Mouse (Mus musculus): Measurements from ENCODE around the gene Hdac5. TPM values are rescaled to one million over a fixed set of nuclear protein-coding genes. Genes with fewer than 3 reads are reported as not detected.
A peak's percentile ranks its signal among the peaks of the same experiment; 100 is the strongest.

Gene Hdac5
- polyA plus RNA-seq, 1 experiment from 2014 or later: 39.8 TPM

- Histone ChIP-seq H3K4me3 (peak overlapping the region; percentile 39), H3K36me3 (replicated peaks) (peaks cover 14% of the 10 kb centered on the region), H3K9me3 (no peaks in the 10 kb centered on the region), H3K27ac (peak overlapping the region; percentile 82), H3K4me1 (peaks cover 84% of the 10 kb centered on the region), H3K27me3 (ENCODE audit: poor library complexity, severe bottlenecking) (no peaks in the 10 kb centered on the region)
- 73% methylated on average over 7 of the region's 7 CpGs for WGBS
- DNase-seq (ENCODE audit: extremely low spot score, low spot score): no peak
These were observed 12.0 kb downstream of the Hdac5 start for GRCm38 (mm10) chr11:102217876-102218430.

DNA sequence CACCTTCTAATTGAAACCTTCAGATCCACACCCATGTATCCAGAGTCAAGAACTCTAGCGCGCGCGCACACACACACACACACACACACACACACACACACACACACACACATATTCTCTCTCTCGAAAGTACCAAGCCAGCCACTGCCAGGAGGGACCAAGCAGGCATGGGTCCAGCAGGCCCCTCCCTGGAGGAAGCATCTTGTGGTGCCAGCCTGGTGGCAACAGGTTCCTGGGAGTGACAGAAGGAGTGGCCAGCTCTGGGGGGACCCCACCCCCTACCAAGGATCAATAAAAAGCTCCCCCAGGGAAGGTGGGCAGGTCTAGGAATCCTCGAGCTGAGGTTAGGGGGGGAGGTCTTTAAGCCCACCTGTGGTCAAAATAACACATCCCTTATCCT is 12.6 kb downstream of the Hdac5 start:
- H3K9me3 ChIP-seq: no peaks in the 10 kb centered on the region
- H3K27ac ChIP-seq: no peak overlapping the region
- no peak for DNase-seq (ENCODE audit: extremely low spot score, low spot score)
- H3K4me3 ChIP-seq: no peak overlapping the region
- WGBS: 82% methylated on average over 6 of the region's 6 CpGs
- no peaks in the 10 kb centered on the region for H3K27me3 ChIP-seq (ENCODE audit: poor library complexity, severe bottlenecking)
- peaks cover 14% of the 10 kb centered on the region for H3K36me3 ChIP-seq (replicated peaks)
- H3K4me1 ChIP-seq: peaks cover 81% of the 10 kb centered on the region

- no peak for DNase-seq (ENCODE audit: extremely low spot score, low spot score)
- no peak overlapping the region for H3K4me3 ChIP-seq
- no peak overlapping the region for H3K27ac ChIP-seq
- 68% methylated on average over 5 of the region's 5 CpGs for WGBS
- H3K9me3 ChIP-seq: no peaks in the 10 kb centered on the region
- H3K27me3 ChIP-seq (ENCODE audit: poor library complexity, severe bottlenecking): no peaks in the 10 kb centered on the region
- H3K4me1 ChIP-seq: peaks cover 79% of the 10 kb centered on the region
- H3K36me3 ChIP-seq (replicated peaks): peaks cover 9% of the 10 kb centered on the region
These were observed 13.1 kb downstream of the Hdac5 start for GRCm38 (mm10) chr11:102216886-102217240.

DNA sequence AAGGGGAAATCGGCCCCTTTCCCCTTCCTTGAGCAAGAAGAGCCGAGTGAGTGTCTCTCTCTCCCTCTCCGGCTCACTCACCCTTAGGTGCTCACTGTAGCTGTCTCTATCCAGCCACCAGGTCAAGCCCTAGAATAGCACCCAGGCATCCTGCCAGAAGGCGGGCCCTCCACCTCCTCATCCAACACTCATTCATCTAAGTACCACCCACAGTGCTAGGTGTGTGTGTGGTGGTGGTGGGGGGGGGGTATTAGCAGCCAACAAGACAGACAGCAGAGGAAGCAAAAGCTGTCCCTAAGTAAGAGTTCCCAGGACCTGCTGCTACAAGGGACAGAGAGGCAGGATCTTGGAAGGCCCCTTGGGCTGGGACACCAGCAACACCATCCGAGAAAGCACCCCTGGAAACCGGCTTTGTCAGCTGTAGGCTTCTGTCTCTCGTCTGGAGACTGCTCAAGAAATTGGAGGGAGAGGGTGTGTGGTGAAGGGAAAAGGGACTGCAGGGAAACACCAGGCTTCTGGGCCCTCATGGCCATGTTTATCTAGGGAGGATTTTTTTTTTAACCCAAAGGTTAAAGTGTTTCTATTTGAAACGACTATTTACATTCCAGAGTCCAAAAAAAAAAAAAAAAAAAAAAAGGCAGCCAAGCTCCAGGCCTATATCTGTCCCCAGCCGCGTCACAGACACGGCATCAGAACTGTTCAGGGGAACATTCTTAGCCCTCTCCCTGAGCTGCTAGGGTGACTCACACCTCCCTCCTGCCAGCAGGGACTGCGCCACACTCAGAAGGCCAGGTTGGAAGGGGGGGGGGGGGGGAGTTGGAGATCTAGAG is 13.7 kb downstream of the Hdac5 start:
- Histone ChIP-seq H3K4me1 (peaks cover 82% of the 10 kb centered on the region), H3K9me3 (no peaks in the 10 kb centered on the region), H3K27me3 (ENCODE audit: poor library complexity, severe bottlenecking) (no peaks in the 10 kb centered on the region), H3K27ac (no peak overlapping the region), H3K36me3 (replicated peaks) (peaks cover 8% of the 10 kb centered on the region), H3K4me3 (no peak overlapping the region)
- no peak for DNase-seq (ENCODE audit: extremely low spot score, low spot score)
- WGBS: 62% methylated on average over 12 of the region's 12 CpGs

GRCm38 (mm10) chr11:102215511-102215910 is 14.5 kb downstream of the Hdac5 start:
- H3K27me3 ChIP-seq (ENCODE audit: poor library complexity, severe bottlenecking): no peaks in the 10 kb centered on the region
- H3K4me1 ChIP-seq: peaks cover 88% of the 10 kb centered on the region
- no peak for DNase-seq (ENCODE audit: extremely low spot score, low spot score)
- H3K27ac ChIP-seq: no peak overlapping the region
- H3K4me3 ChIP-seq: no peak overlapping the region
- H3K9me3 ChIP-seq: no peaks in the 10 kb centered on the region
- WGBS: 83% methylated on average over 11 of the region's 11 CpGs
- H3K36me3 ChIP-seq (replicated peaks): peaks cover 7% of the 10 kb centered on the region

- peak overlapping the region; percentile 35; the same call in 1 of the 2 replicates for H3K27ac ChIP-seq
- DNase-seq (ENCODE audit: extremely low spot score, low spot score): no peak
- H3K4me1 ChIP-seq: peaks cover 88% of the 10 kb centered on the region
- no peaks in the 10 kb centered on the region for H3K27me3 ChIP-seq (ENCODE audit: poor library complexity, severe bottlenecking)
- H3K4me3 ChIP-seq: no peak overlapping the region
- WGBS: 78% methylated on average over 10 of the region's 10 CpGs
- H3K9me3 ChIP-seq: no peaks in the 10 kb centered on the region
- no peaks in the 10 kb centered on the region; the same call in 1 of the 2 replicates for H3K36me3 ChIP-seq (replicated peaks)
These were observed 15.4 kb downstream of the Hdac5 start for GRCm38 (mm10) chr11:102214430-102215156.

- H3K9me3 ChIP-seq: no peaks in the 10 kb centered on the region
- DNase-seq (ENCODE audit: extremely low spot score, low spot score): no peak
- WGBS: 84% methylated on average over 18 of the region's 18 CpGs
- peaks cover under 1% of the 10 kb centered on the region; the same call in 1 of the 2 replicates for H3K36me3 ChIP-seq (replicated peaks)
- H3K4me1 ChIP-seq: peaks cover 88% of the 10 kb centered on the region
- no peak overlapping the region for H3K4me3 ChIP-seq
- H3K27me3 ChIP-seq (ENCODE audit: poor library complexity, severe bottlenecking): no peaks in the 10 kb centered on the region
- H3K27ac ChIP-seq: no peak overlapping the region
These were observed 18.0 kb downstream of the Hdac5 start for GRCm38 (mm10) chr11:102211936-102212341.

GRCm38 (mm10) chr11:102211011-102211410 is 19.0 kb downstream of the Hdac5 start:
- DNase-seq (ENCODE audit: extremely low spot score, low spot score): no peak
- 64% methylated on average over 5 of the region's 5 CpGs for WGBS
- peaks cover 86% of the 10 kb centered on the region for H3K4me1 ChIP-seq
- H3K4me3 ChIP-seq: no peak overlapping the region
- 0 out of 2 replicates have a peak overlapping the region, but pooled peaks have one; percentile 27 for H3K27ac ChIP-seq
- peaks cover 3% of the 10 kb centered on the region; the same call in 1 of the 2 replicates for H3K27me3 ChIP-seq (ENCODE audit: poor library complexity, severe bottlenecking)
- H3K36me3 ChIP-seq (replicated peaks): peaks cover 9% of the 10 kb centered on the region
- H3K9me3 ChIP-seq: no peaks in the 10 kb centered on the region

DNA sequence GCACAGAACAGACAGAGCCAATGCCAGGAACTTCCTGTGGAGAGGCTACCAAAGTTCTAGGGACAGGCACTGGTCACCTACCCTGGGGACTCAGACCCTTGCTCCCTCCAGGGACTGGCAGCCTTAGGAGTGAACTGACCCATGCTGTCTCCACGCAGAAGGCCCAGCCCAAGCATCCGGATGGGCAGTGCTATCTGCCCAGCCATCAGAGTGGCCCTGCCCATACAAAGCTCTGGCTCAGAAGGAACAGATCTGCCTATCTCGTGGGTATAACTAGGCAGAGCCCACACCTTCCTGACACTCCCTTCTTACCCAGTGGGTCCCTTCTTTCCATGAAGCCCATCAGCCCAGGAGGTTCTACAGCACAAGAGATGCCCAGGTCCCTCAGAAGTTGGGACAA is 19.8 kb downstream of the Hdac5 start:
- Histone ChIP-seq H3K27ac (no peak overlapping the region), H3K36me3 (replicated peaks) (peaks cover 14% of the 10 kb centered on the region), H3K4me1 (peaks cover 78% of the 10 kb centered on the region), H3K27me3 (ENCODE audit: poor library complexity, severe bottlenecking) (peaks cover 3% of the 10 kb centered on the region; the same call in 1 of the 2 replicates), H3K9me3 (no peaks in the 10 kb centered on the region), H3K4me3 (no peak overlapping the region)
- 70% methylated on average over 3 of the region's 3 CpGs for WGBS
- DNase-seq (ENCODE audit: extremely low spot score, low spot score): no peak

- Histone ChIP-seq H3K4me3 (no peak overlapping the region), H3K27me3 (ENCODE audit: poor library complexity, severe bottlenecking) (peaks cover 3% of the 10 kb centered on the region; the same call in 1 of the 2 replicates), H3K4me1 (peaks cover 73% of the 10 kb centered on the region), H3K36me3 (replicated peaks) (peaks cover 18% of the 10 kb centered on the region), H3K27ac (peak overlapping the region; percentile 68; the same call in 1 of the 2 replicates), H3K9me3 (no peaks in the 10 kb centered on the region)
- DNase-seq (ENCODE audit: extremely low spot score, low spot score): no peak
- WGBS: 25% methylated on average over 2 of the region's 2 CpGs
These were observed 20.2 kb downstream of the Hdac5 start for GRCm38 (mm10) chr11:102209742-102210141.

DNA sequence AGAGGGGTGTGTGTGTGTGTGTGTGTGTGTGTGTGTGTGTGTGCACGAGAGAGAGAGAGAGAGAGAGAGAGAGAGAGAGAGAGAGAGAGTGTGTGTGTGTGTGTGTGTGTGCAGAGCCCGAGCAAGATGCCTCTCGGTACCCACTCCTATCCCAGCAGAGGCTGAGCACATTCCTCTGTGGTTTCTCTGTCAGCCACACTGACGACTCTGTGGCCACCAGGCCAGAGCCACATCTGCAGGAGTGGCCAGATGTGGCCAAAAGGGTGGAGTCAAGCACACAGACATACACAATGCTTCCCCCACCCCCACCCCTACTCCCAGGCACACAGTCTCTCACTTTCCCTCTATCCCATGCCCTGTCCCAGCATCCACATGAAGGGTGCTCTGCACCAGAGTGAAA is 21.1 kb downstream of the Hdac5 start:
- Histone ChIP-seq H3K4me3 (no peak overlapping the region), H3K9me3 (no peaks in the 10 kb centered on the region), H3K27ac (peak overlapping the region; percentile 68), H3K27me3 (ENCODE audit: poor library complexity, severe bottlenecking) (peaks cover 3% of the 10 kb centered on the region; the same call in 1 of the 2 replicates), H3K36me3 (replicated peaks) (peaks cover 27% of the 10 kb centered on the region), H3K4me1 (peaks cover 64% of the 10 kb centered on the region)
- 47% methylated on average over 3 of the region's 4 CpGs for WGBS
- no peak for DNase-seq (ENCODE audit: extremely low spot score, low spot score)

- Histone ChIP-seq H3K9me3 (no peaks in the 10 kb centered on the region), H3K4me1 (peaks cover 59% of the 10 kb centered on the region), H3K4me3 (peak overlapping the region; percentile 23), H3K36me3 (replicated peaks) (peaks cover 31% of the 10 kb centered on the region), H3K27ac (peak overlapping the region; percentile 68), H3K27me3 (ENCODE audit: poor library complexity, severe bottlenecking) (peaks cover 3% of the 10 kb centered on the region; the same call in 1 of the 2 replicates)
- WGBS: 44% methylated on average over 11 of the region's 11 CpGs
- DNase-seq (ENCODE audit: extremely low spot score, low spot score): peak; percentile 73
These were observed 21.9 kb downstream of the Hdac5 start for GRCm38 (mm10) chr11:102207825-102208777.
